Mouse (Mus musculus) lung, embryonic 14.5 days (tissue): ENCODE results near the gene Sde2. TPM values are rescaled to one million over a fixed set of nuclear protein-coding genes. Genes with fewer than 3 reads are reported as not detected.

ENCODE experiments used
- ATAC-seq: fragments of 200-750 bp; cut with Nextera tagmentation; 2 replicates; pipeline ENCODE4 v1.8.0; 2017; ENCODE audit warnings: mild to moderate bottlenecking, moderate TSS enrichment, moderate library complexity; ENCODE audit not compliant: insufficient read depth
- DNase-seq: peaks from one replicate; pipeline ENCODE4 v3.0.0-alpha.2; 2015
- H3K27ac ChIP-seq: fragments of 300-500 bp; sonication (generic); 2 replicates; pipeline ENCODE4 v1.5.1; 2014; ENCODE audit warnings: low read depth, mild to moderate bottlenecking, moderate library complexity
- H3K27me3 ChIP-seq: fragments of 300-500 bp; sonication (generic); 2 replicates; pipeline ENCODE4 v1.6.1; 2014; ENCODE audit warnings: low read length, control low read depth; ENCODE audit not compliant: insufficient read depth
- H3K36me3 ChIP-seq: fragments of 300-500 bp; sonication (generic); 2 replicates; pipeline ENCODE4 v1.6.1; 2014; ENCODE audit warnings: control low read depth; ENCODE audit not compliant: insufficient read depth
- H3K4me1 ChIP-seq: fragments of 300-500 bp; sonication (generic); 2 replicates; pipeline ENCODE4 v1.6.1; 2014; ENCODE audit warnings: antibody characterized with exemption, control low read depth; ENCODE audit not compliant: insufficient read depth
- H3K4me2 ChIP-seq: fragments of 300-500 bp; sonication (generic); 2 replicates; pipeline ENCODE4 v1.6.1; 2014; ENCODE audit warnings: mild to moderate bottlenecking
- H3K4me3 ChIP-seq: fragments of 300-500 bp; sonication (generic); 2 replicates; pipeline ENCODE4 v1.5.1; 2014; ENCODE audit warnings: low read depth, low read length
- H3K9ac ChIP-seq: fragments of 300-500 bp; sonication (generic); 2 replicates; pipeline ENCODE4 v1.6.1; 2014
- H3K9me3 ChIP-seq: fragments of 300-500 bp; sonication (generic); 2 replicates; pipeline ENCODE4 v1.6.1; 2016; ENCODE audit warnings: low read depth, low read length, control low read depth
- CTCF ChIP-seq: IDR thresholded peaks from 2 replicates; pipeline ENCODE4 v1.5.1; 2016; ENCODE audit warnings: antibody characterized with exemption, low read depth
- WGBS: fragments of 180-500 bp; shearing (Covaris S2); extraction: QIAGEN DNeasy Blood & Tissue Kit; methylation state at CpG from one replicate; pipeline ENCODE4 v1.1.7; 2014; 5-methylcytosine and 5-hydroxymethylcytosine counted together
- polyA plus RNA-seq: library from polyadenylated mRNA; unstranded; fragments of >200 nt; fragmentation: Nextera tagmentation; extraction: Ambion mirVana; gene quantifications from 2 replicates; pipeline ENCODE4 v1.2.1, GENCODE M21; 2014

The Sde2 gene
- polyA plus RNA-seq, 1 experiment from 2014 or later: 35.9 TPM

GRCm38 (mm10) chr1:180848511-180849241 lies 2.3 kb upstream of the Sde2 start:
- H3K36me3 ChIP-seq: no peaks in the 10 kb centered on the region
- TF ChIP-seq CTCF: no peak
- DNase-seq (peak; percentile 73), ATAC-seq (peak; percentile 7; the same call in 1 of the 2 replicates)
- peak overlapping the region; percentile 31 for H3K4me3 ChIP-seq
- H3K4me1 ChIP-seq: peaks cover 28% of the 10 kb centered on the region
- peak overlapping the region; percentile 65 for H3K4me2 ChIP-seq
- H3K9me3 ChIP-seq: no peaks in the 10 kb centered on the region
- no peaks in the 10 kb centered on the region for H3K27me3 ChIP-seq
- peak overlapping the region; percentile 35 for H3K9ac ChIP-seq
- WGBS: 12% methylated on average over 11 of the region's 11 CpGs
- peak overlapping the region; percentile 99 for H3K27ac ChIP-seq

- Histone ChIP-seq H3K4me2 (peak overlapping the region; percentile 76), H3K27me3 (no peaks in the 10 kb centered on the region), H3K4me1 (peaks cover 28% of the 10 kb centered on the region), H3K27ac (peak overlapping the region; percentile 99), H3K9me3 (no peaks in the 10 kb centered on the region), H3K36me3 (no peaks in the 10 kb centered on the region), H3K9ac (peak overlapping the region; percentile 70), H3K4me3 (peak overlapping the region; percentile 86)
- DNase-seq (peak; percentile 41), ATAC-seq (no peak)
- no peak for TF ChIP-seq CTCF
- WGBS: 31% methylated on average over 11 of the region's 11 CpGs
Observed at GRCm38 (mm10) chr1:180849701-180850301, 1.1 kb upstream of the Sde2 start.

- H3K4me1 ChIP-seq: no peaks in the 10 kb centered on the region
- no peak for ATAC-seq
- no peaks in the 10 kb centered on the region for H3K27me3 ChIP-seq
- TF ChIP-seq CTCF: no peak
- peaks cover 78% of the 10 kb centered on the region for H3K36me3 ChIP-seq
- DNase-seq: no peak
- H3K9me3 ChIP-seq: no peaks in the 10 kb centered on the region
- H3K4me3 ChIP-seq: no peak overlapping the region
- no peak overlapping the region for H3K4me2 ChIP-seq
- H3K27ac ChIP-seq: no peak overlapping the region
- H3K9ac ChIP-seq: no peak overlapping the region
Observed at GRCm38 (mm10) chr1:180858763-180859162, 7.8 kb downstream of the Sde2 start.

- 82% methylated on average over 6 of the region's 6 CpGs for WGBS
- DNase-seq (no peak), ATAC-seq (no peak)
- H3K36me3 ChIP-seq: peaks cover 90% of the 10 kb centered on the region
- no peak for TF ChIP-seq CTCF
- no peaks in the 10 kb centered on the region for H3K4me1 ChIP-seq
- H3K9ac ChIP-seq: no peak overlapping the region
- H3K4me3 ChIP-seq: no peak overlapping the region
- no peaks in the 10 kb centered on the region for H3K9me3 ChIP-seq
- no peak overlapping the region for H3K4me2 ChIP-seq
- H3K27me3 ChIP-seq: no peaks in the 10 kb centered on the region
- no peak overlapping the region for H3K27ac ChIP-seq
Observed at GRCm38 (mm10) chr1:180860030-180860429, 9.1 kb downstream of the Sde2 start.

GRCm38 (mm10) chr1:180863606-180864005 lies 12.7 kb downstream of the Sde2 start:
- Histone ChIP-seq H3K4me2 (no peak overlapping the region), H3K27ac (no peak overlapping the region), H3K4me1 (no peaks in the 10 kb centered on the region), H3K4me3 (no peak overlapping the region), H3K36me3 (peaks cover 94% of the 10 kb centered on the region), H3K27me3 (no peaks in the 10 kb centered on the region), H3K9me3 (no peaks in the 10 kb centered on the region), H3K9ac (no peak overlapping the region)
- 18% methylated on average over 1 of the region's 1 CpGs for WGBS
- peak; percentile 85 for TF ChIP-seq CTCF
- DNase-seq (peak; percentile 84), ATAC-seq (no peak)

GRCm38 (mm10) chr1:180866001-180866400 lies 15.1 kb downstream of the Sde2 start:
- WGBS: 72% methylated on average over 7 of the region's 7 CpGs

GRCm38 (mm10) chr1:180870122-180870650 lies 19.3 kb downstream of the Sde2 start:
- no peak overlapping the region for H3K4me3 ChIP-seq
- H3K9ac ChIP-seq: no peak overlapping the region
- no peaks in the 10 kb centered on the region for H3K9me3 ChIP-seq
- no peaks in the 10 kb centered on the region for H3K27me3 ChIP-seq
- H3K4me1 ChIP-seq: no peaks in the 10 kb centered on the region
- ATAC-seq: no peak
- no peak overlapping the region for H3K4me2 ChIP-seq
- WGBS: 60% methylated on average over 13 of the region's 13 CpGs
- H3K27ac ChIP-seq: no peak overlapping the region
- DNase-seq: no peak
- TF ChIP-seq CTCF: no peak
- peaks cover 33% of the 10 kb centered on the region for H3K36me3 ChIP-seq

More at GRCm38 (mm10) chr1:180866001-180866400, 15.1 kb downstream of the Sde2 start:
- H3K27me3 ChIP-seq: no peaks in the 10 kb centered on the region
- no peak for ATAC-seq
- H3K27ac ChIP-seq: peak overlapping the region; percentile 58; the same call in 1 of the 2 replicates
- H3K4me3 ChIP-seq: no peak overlapping the region
- no peaks in the 10 kb centered on the region for H3K4me1 ChIP-seq
- H3K9ac ChIP-seq: no peak overlapping the region
- peaks cover 72% of the 10 kb centered on the region for H3K36me3 ChIP-seq
- H3K9me3 ChIP-seq: no peaks in the 10 kb centered on the region
- peak; percentile 39 for DNase-seq
- TF ChIP-seq CTCF: no peak
- no peak overlapping the region for H3K4me2 ChIP-seq
